Mouse (Mus musculus) C2C12 (cell line): ENCODE data around the gene Galns. TPM values are rescaled to one million over a fixed set of nuclear protein-coding genes. Genes with fewer than 3 reads are reported as not detected.

Source experiments
- H3K27me3 ChIP-seq: one replicate; pipeline ENCODE4 v1.6.1; 2011; ENCODE audit not compliant: control insufficient read depth, insufficient read depth, insufficient read length
- H3K36me3 ChIP-seq: one replicate; pipeline ENCODE4 v1.6.1; 2011; ENCODE audit not compliant: control insufficient read depth, insufficient read depth
- H3K4me3 ChIP-seq: one replicate; pipeline ENCODE4 v1.5.1; 2011; ENCODE audit warnings: mild to moderate bottlenecking, control low read depth; ENCODE audit not compliant: poor library complexity, insufficient read depth, severe bottlenecking
- H3K79me2 ChIP-seq: one replicate; pipeline ENCODE4 v1.6.1; 2011; ENCODE audit not compliant: control insufficient read depth, insufficient read depth
- H3K79me3 ChIP-seq: one replicate; pipeline ENCODE4 v1.6.1; 2011; ENCODE audit warnings: low read depth, control low read depth
- H3ac ChIP-seq: one replicate; pipeline ENCODE3; 2011; ENCODE audit warnings: low read depth; ENCODE audit not compliant: control insufficient read depth, insufficient read length
- CEBPB ChIP-seq: IDR thresholded peaks from one replicate; pipeline ENCODE4 v1.6.1; 2011; ENCODE audit warnings: low read depth, mild to moderate bottlenecking, control low read depth, moderate library complexity
- CTCF ChIP-seq: IDR thresholded peaks from one replicate; pipeline ENCODE4 v1.5.1; 2011; ENCODE audit not compliant: control insufficient read depth, insufficient read depth, insufficient read length
- FOSL1 ChIP-seq: IDR thresholded peaks from one replicate; pipeline ENCODE4 v1.8.0; 2011; ENCODE audit warnings: mild to moderate bottlenecking, low read length; ENCODE audit not compliant: poor library complexity, insufficient read depth, severe bottlenecking
- MAX ChIP-seq: IDR thresholded peaks from one replicate; pipeline ENCODE4 v1.6.1; 2011; ENCODE audit warnings: mild to moderate bottlenecking, control low read depth
- MYOD1 ChIP-seq: IDR thresholded peaks from one replicate; pipeline ENCODE4 v1.6.1; 2011; ENCODE audit warnings: low read depth; ENCODE audit not compliant: control insufficient read depth, insufficient read length
- MYOG ChIP-seq: IDR thresholded peaks from one replicate; pipeline ENCODE4 v1.6.1; 2011; ENCODE audit not compliant: control insufficient read depth, insufficient read length; ENCODE audit errors: extremely low read depth
- USF1 ChIP-seq: IDR thresholded peaks from one replicate; pipeline ENCODE4 v1.6.1; 2011; ENCODE audit warnings: low read depth, mild to moderate bottlenecking, control low read depth, moderate library complexity
- polyA plus RNA-seq: library from polyadenylated mRNA; unstranded; fragments of >200 nt; fragmentation: generic; extraction: Trizol; gene quantifications from one replicate; pipeline ENCODE4 v1.2.1, GENCODE M21; 2012; ENCODE audit warnings: missing spikeins

Galns gene
- polyA plus RNA-seq, 1 experiment, result 9.8 TPM

- peaks cover 87% of the 10 kb centered on the region for H3K27me3 ChIP-seq
- no peaks in the 10 kb centered on the region for H3K79me3 ChIP-seq
- H3K79me2 ChIP-seq, result no peaks in the 10 kb centered on the region
- H3ac ChIP-seq, result no peak overlapping the region
- H3K36me3 ChIP-seq, result no peaks in the 10 kb centered on the region
- H3K4me3 ChIP-seq, result no peak overlapping the region
- TF ChIP-seq USF1, result peak; percentile 80
- TF ChIP-seq CTCF, result no peak
These were observed 30.8 kb upstream of the Galns start for GRCm38 (mm10) chr8:122642071-122642470.

GRCm38 (mm10) chr8:122641406-122641805, 30.1 kb upstream of the Galns start:
- H3K79me3 ChIP-seq, result no peaks in the 10 kb centered on the region
- H3K79me2 ChIP-seq, result no peaks in the 10 kb centered on the region
- peaks cover 83% of the 10 kb centered on the region for H3K27me3 ChIP-seq
- H3ac ChIP-seq, result no peak overlapping the region
- H3K4me3 ChIP-seq, result no peak overlapping the region
- TF ChIP-seq MAX, result no peak
- TF ChIP-seq CTCF, result no peak
- no peak for TF ChIP-seq FOSL1
- TF ChIP-seq CEBPB, result no peak
- TF ChIP-seq USF1, result no peak
- TF ChIP-seq MYOD1, result no peak
- TF ChIP-seq MYOG, result no peak
- no peaks in the 10 kb centered on the region for H3K36me3 ChIP-seq

- TF ChIP-seq FOSL1 (no peak), CTCF (no peak), MAX (no peak), USF1 (no peak), CEBPB (no peak), MYOG (no peak), MYOD1 (no peak)
- Histone ChIP-seq H3K79me3 (no peaks in the 10 kb centered on the region), H3K36me3 (no peaks in the 10 kb centered on the region), H3K79me2 (no peaks in the 10 kb centered on the region), H3K27me3 (peaks cover 77% of the 10 kb centered on the region), H3K4me3 (no peak overlapping the region), H3ac (no peak overlapping the region)
These were observed 29.6 kb upstream of the Galns start for GRCm38 (mm10) chr8:122640825-122641224.

GRCm38 (mm10) chr8:122639521-122640248, 28.4 kb upstream of the Galns start:
- no peak for TF ChIP-seq FOSL1
- no peak for TF ChIP-seq CTCF
- TF ChIP-seq MYOD1, result no peak
- TF ChIP-seq CEBPB, result no peak
- TF ChIP-seq MAX, result no peak
- TF ChIP-seq USF1, result no peak
- no peak for TF ChIP-seq MYOG
- peaks cover 76% of the 10 kb centered on the region for H3K27me3 ChIP-seq
- no peak overlapping the region for H3K4me3 ChIP-seq
- no peak overlapping the region for H3ac ChIP-seq
- H3K36me3 ChIP-seq, result no peaks in the 10 kb centered on the region
- H3K79me3 ChIP-seq, result no peaks in the 10 kb centered on the region
- H3K79me2 ChIP-seq, result no peaks in the 10 kb centered on the region

- Histone ChIP-seq H3K79me2 (no peaks in the 10 kb centered on the region), H3K27me3 (peaks cover 70% of the 10 kb centered on the region), H3K4me3 (no peak overlapping the region), H3K79me3 (no peaks in the 10 kb centered on the region), H3K36me3 (no peaks in the 10 kb centered on the region), H3ac (no peak overlapping the region)
- TF ChIP-seq MAX (no peak), MYOG (no peak), CEBPB (no peak), USF1 (no peak), MYOD1 (no peak), CTCF (no peak), FOSL1 (no peak)
These were observed 27.3 kb upstream of the Galns start for GRCm38 (mm10) chr8:122638601-122639000.

- H3ac ChIP-seq, result no peak overlapping the region
- TF ChIP-seq CTCF (no peak), USF1 (no peak), FOSL1 (no peak), MAX (no peak), MYOG (no peak), MYOD1 (no peak), CEBPB (no peak)
- H3K79me2 ChIP-seq, result no peaks in the 10 kb centered on the region
- no peaks in the 10 kb centered on the region for H3K36me3 ChIP-seq
- no peak overlapping the region for H3K4me3 ChIP-seq
- H3K27me3 ChIP-seq, result peaks cover 65% of the 10 kb centered on the region
- H3K79me3 ChIP-seq, result no peaks in the 10 kb centered on the region
These were observed 26.0 kb upstream of the Galns start for GRCm38 (mm10) chr8:122637230-122637629.
